Mouse (Mus musculus): ENCODE data around the gene Epb41l4b.

Gene Epb41l4b

DNA sequence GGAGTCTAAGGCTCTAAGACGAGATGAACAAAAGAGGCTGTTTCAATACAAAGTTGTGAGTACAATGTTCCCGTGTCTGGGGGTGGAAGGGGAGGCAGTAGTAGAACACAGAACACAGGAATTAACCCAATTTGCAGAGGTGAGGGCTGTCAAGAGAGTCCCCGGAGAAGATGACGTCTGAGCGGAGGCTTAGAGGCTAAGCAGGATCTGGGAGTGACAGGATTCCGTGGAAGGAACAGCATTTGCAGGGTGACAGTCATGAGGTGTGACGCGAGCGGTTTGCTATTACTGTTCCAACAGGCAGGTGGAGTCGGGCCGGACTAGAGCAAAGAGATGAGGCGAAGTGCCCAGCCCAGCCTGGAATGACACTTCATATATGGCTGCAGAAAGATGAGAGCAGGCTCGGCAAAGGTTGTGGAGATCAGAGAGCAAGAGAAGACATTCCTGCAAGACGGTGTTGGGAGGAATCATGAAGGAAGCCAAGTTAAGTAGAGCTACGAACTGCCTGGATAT lies 82.9 kb downstream of the Epb41l4b start:
- DNase-seq (ENCODE audit: low spot score): no peak

- no peak for DNase-seq (ENCODE audit: low spot score)
These were observed 84.6 kb downstream of the Epb41l4b start for GRCm38 (mm10) chr4:57058623-57059022.

- DNase-seq (ENCODE audit: low spot score): no peak
These were observed 85.6 kb downstream of the Epb41l4b start for GRCm38 (mm10) chr4:57057637-57058036.

GRCm38 (mm10) chr4:57055635-57056034 lies 87.6 kb downstream of the Epb41l4b start:
- no peak for DNase-seq (ENCODE audit: low spot score)

DNA sequence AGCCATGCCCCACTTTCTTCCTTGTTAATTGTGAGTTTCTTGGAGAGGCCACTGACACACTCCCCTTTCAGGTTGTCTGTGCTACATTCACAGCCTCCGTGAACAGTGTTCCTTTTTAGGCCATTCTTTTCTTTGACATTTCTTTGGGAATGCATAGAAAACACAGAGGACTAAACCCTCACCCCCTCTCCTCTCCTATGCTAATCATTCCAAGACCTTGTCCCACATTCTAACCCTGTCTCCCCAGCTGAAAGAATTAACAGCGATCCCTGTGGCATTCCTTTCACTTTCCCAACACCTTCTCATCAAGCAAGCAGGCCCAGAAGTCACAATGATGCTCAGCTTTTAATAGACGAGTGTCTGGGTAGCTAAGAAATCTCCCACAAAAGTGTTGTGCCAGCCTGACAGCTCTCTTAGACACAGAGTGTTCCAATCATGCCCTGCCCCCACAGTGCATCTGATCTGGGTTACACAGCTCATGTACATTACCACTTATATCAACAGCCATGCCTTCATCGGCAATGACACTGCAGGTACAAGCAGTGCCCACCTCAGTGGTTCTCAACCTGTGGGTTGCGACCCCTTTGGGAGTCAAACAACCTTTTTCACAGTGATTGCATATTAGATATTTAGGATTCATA lies 93.8 kb downstream of the Epb41l4b start:
- DNase-seq (ENCODE audit: low spot score): no peak

GRCm38 (mm10) chr4:57048566-57048965 lies 94.7 kb downstream of the Epb41l4b start:
- no peak for DNase-seq (ENCODE audit: low spot score)

- DNase-seq (ENCODE audit: low spot score): no peak
These were observed 97.1 kb downstream of the Epb41l4b start for GRCm38 (mm10) chr4:57046160-57046571.

DNA sequence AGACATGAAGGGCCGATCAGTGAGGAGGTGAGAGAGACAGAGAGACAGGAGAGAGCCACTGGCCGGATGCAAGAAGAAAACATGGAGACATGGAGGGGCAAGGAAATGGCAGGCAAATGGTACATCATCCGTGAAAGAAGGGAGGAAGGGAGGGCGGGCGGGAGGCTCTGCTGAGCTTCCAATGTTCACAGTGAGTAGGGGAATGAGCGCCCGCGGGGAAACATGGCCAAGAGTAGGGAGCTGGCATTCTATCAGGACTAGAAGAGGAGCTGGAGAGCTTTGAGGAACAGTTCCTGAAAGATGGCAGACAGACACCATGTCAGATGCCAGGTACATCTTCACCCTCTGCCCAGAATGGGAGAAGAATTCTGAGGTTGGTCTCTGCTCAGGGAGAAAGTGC lies 99.6 kb downstream of the Epb41l4b start:
- no peak for DNase-seq (ENCODE audit: low spot score)

GRCm38 (mm10) chr4:57041661-57042060 lies 101.6 kb downstream of the Epb41l4b start:
- DNase-seq (ENCODE audit: low spot score): no peak

DNA sequence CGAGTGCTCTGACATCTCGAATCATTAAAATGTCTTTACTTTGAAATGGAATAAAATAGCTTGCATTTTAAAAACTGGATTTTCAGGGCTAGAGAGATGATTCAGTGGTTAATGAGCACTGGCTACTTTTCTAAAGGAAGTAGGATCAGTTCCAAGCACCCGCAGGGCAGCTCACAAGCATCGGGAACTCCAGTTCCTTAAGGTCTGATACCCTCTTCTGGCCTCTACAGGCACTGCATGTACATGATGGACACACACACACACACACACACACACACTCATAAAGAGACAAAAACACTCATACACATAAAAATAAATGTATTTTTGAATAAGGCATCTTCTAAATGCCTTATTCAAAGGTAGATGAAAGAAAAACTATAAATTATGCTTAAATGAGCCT lies 102.0 kb downstream of the Epb41l4b start:
- DNase-seq (ENCODE audit: low spot score): no peak

- DNase-seq (ENCODE audit: low spot score): no peak
These were observed 102.8 kb downstream of the Epb41l4b start for GRCm38 (mm10) chr4:57040481-57040880.

DNA sequence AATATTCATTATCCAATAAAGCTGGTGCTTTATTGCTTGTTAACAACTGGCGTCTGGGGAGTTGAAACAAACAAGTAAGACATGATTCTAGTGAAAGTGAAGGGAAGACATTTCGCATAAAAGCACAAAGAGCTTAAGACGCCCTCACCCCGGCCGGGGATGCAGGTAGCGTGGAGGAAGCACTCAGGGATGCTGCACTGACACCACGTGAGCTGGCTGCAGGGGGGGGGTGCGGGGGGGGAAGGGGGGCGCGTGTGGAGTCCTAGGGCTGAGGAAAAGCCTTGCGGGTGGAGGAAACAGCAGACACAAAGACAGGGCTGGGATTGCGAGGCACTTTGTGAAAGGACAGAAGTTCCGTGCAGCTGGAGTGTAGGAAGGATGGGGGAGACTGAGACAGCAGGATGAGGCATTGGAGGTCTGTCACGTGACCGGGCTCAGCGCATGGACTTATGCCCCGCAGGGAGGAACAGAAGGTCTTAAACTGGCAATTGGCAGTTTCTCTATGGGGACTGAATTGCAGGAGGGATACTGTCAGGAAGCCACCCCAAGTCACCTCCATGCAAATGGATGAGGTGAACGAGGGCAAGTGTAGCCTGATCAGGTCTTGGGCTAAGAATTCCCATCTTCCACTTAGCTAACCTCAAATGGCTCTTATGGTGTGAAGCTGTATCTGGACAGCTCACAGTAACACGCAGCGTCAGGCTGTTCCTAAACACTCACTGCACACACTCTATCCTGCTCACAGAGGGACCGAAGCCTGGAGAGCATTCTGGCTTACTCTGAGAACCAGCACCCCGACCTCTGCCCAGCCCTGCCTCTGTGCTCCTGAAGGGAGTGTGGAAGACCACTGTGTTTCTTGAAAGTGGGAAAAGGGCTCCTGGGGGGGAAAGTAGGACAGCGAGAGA lies 103.9 kb downstream of the Epb41l4b start:
- no peak for DNase-seq (ENCODE audit: low spot score)

GRCm38 (mm10) chr4:57037554-57037953 lies 105.7 kb downstream of the Epb41l4b start:
- no peak for DNase-seq (ENCODE audit: low spot score)

DNA sequence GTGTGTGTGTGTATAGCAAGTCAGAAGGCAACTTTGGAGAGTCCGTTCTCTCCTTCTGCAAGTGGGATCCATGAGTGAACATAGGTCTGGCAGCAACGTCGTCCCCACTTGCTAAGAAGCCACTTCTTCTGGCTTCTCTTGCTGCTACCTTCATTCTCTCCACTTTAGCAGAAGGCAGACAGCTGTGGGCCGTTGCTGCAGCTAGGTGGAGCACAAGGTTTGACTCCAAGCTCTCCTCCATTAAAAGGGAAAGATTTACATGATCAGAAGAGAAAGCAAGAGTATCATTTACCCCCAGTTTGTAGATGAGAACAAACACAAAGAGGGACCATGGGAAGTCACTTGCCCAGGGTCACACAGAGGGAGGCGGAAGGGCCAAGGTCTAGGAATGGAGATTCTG lies 109.1 kb downstream of the Epb41l4b start:
- no peak for DNase-seq (ENCODE audit: low spot score)

- no peak for DNase-seq (ENCODE audit: low spot score)
These were observed 111.8 kb downstream of the Epb41l4b start for GRCm38 (mm10) chr4:57031440-57031839.

DNA sequence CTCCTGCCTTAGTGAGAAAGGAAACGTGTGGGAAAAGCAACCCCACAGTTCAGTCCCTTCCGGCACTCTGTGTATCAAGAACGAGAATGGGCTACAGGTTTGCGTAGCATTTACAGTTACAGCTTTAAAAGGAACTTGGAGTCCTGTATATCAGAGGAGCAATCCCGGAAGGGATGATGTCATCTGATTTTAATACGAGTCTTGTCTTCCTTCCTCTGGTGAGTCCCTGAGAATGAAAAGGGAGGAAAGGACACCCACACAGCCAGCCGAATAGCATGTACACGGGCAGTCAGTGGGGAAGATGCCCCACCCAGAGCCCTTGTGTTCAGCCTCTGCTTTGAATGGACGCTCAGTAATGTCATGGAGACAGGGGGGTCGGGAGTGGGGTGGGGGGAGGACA lies 115.3 kb downstream of the Epb41l4b start:
- peak; percentile 4 for DNase-seq (ENCODE audit: low spot score)

DNA sequence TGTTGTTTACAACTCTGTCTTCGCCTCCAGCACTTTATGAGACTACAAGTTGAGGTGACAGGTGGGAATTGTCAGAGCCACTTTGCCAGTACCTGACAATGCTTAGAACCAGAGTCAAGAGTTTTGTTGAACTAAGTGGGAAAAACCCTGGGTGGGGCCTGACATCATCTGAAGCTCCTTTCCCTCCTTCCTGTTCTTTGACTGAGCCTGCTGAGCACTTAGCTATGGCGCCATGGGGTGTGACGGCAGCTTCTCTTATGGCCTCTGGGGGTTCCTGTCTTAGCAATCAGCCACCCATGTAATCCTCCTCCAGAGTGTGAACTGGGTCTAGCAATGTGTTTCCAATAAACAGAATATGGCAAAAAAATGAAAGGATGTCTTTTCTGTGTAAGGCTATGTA lies 119.7 kb downstream of the Epb41l4b start:
- no peak for DNase-seq (ENCODE audit: low spot score)

GRCm38 (mm10) chr4:57021288-57021687 lies 121.9 kb downstream of the Epb41l4b start:
- no peak for DNase-seq (ENCODE audit: low spot score)

- DNase-seq (ENCODE audit: low spot score): peak; percentile 34
These were observed 126.0 kb downstream of the Epb41l4b start for GRCm38 (mm10) chr4:57017229-57017628.

- no peak for DNase-seq (ENCODE audit: low spot score)
These were observed 126.7 kb downstream of the Epb41l4b start for GRCm38 (mm10) chr4:57016366-57017171.

DNA sequence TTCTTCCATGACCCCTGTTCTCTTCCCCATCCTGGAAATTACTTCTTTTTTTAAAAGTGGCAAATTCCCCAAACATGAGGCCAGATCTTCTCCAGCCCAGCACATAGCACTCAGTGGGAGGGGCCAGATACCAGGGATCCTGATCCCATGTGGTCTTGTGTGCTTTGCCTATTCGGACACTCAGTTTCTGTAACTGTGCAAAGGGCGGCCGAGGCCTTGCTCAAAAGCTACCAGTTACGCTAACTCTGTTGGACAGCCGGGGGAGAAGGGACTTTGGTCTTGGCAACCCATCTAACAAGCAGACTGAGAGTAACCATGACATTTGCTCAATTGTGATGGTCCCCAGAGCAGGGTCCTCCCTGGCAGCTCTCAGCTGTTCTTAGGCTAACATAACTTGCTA lies 128.2 kb downstream of the Epb41l4b start:
- DNase-seq (ENCODE audit: low spot score): no peak

GRCm38 (mm10) chr4:57011454-57012046 lies 131.7 kb downstream of the Epb41l4b start:
- DNase-seq (ENCODE audit: low spot score): no peak

Data from T-cell, adult 2 months (primary cell).